Mouse (Mus musculus) midbrain, embryonic 11.5 days (tissue): ENCODE data around the gene 4931408C20Rik. TPM values are rescaled to one million over a fixed set of nuclear protein-coding genes. Genes with fewer than 3 reads are reported as not detected.
A peak's percentile ranks its signal among the peaks of the same experiment; 100 is the strongest.

Source experiments
- ATAC-seq: fragments of 200-750 bp; cut with Nextera tagmentation; 2 replicates; pipeline ENCODE4 v1.8.0; 2017; ENCODE audit warnings: moderate TSS enrichment, moderate library complexity; ENCODE audit not compliant: low FRiP score
- DNase-seq: peaks from one replicate; pipeline ENCODE4 v3.0.0; 2015; ENCODE audit warnings: low spot score; ENCODE audit errors: missing footprints
- H3K27ac ChIP-seq: fragments of 300-500 bp; sonication (generic); 2 replicates; pipeline ENCODE4 v1.5.1; 2014; ENCODE audit warnings: low read depth, low read length
- H3K27me3 ChIP-seq: fragments of 300-500 bp; sonication (generic); 2 replicates; pipeline ENCODE4 v1.6.1; 2014; ENCODE audit warnings: mild to moderate bottlenecking, low read length, moderate library complexity, mixed read lengths; ENCODE audit not compliant: control insufficient read depth, insufficient read depth
- H3K36me3 ChIP-seq: fragments of 300-500 bp; sonication (generic); 2 replicates; pipeline ENCODE4 v1.6.1; 2014; ENCODE audit warnings: mild to moderate bottlenecking, low read length, moderate library complexity, mixed read lengths; ENCODE audit not compliant: control insufficient read depth, insufficient read depth
- H3K4me1 ChIP-seq: fragments of 300-500 bp; sonication (generic); 2 replicates; pipeline ENCODE4 v1.6.1; 2014; ENCODE audit warnings: low read length; ENCODE audit not compliant: control insufficient read depth, insufficient read depth
- H3K4me2 ChIP-seq: fragments of 300-500 bp; sonication (generic); 2 replicates; pipeline ENCODE4 v1.6.1; 2014; ENCODE audit warnings: mild to moderate bottlenecking, moderate library complexity
- H3K4me3 ChIP-seq: fragments of 300-500 bp; sonication (generic); 2 replicates; pipeline ENCODE4 v1.5.1; 2014; ENCODE audit warnings: low read depth, low read length
- H3K9ac ChIP-seq: fragments of 300-500 bp; sonication (generic); 2 replicates; pipeline ENCODE4 v1.6.1; 2014; ENCODE audit warnings: low read length
- H3K9me3 ChIP-seq: fragments of 300-500 bp; sonication (generic); 2 replicates; pipeline ENCODE4 v1.6.1; 2016; ENCODE audit warnings: low read length; ENCODE audit not compliant: control insufficient read depth
- WGBS: fragments of 180-500 bp; shearing (Covaris S2); extraction: QIAGEN DNeasy Blood & Tissue Kit; methylation state at CpG from one replicate; pipeline ENCODE4 v1.1.7; 2014; 5-methylcytosine and 5-hydroxymethylcytosine counted together
- polyA plus RNA-seq: library from polyadenylated mRNA; unstranded; fragments of >200 nt; fragmentation: Nextera tagmentation; extraction: Ambion mirVana; gene quantifications from 2 replicates; pipeline ENCODE4 v1.2.1, GENCODE M21; 2014

4931408C20Rik gene
- polyA plus RNA-seq: not detected in 2 replicates

- DNase-seq: peak; percentile 86
- Histone ChIP-seq H3K9ac (no peak within 1 kb of the TSS), H3K36me3 (no peaks in the 10 kb centered on the region), H3K27me3 (no peaks in the 10 kb centered on the region), H3K9me3 (no peaks in the 10 kb centered on the region), H3K27ac (no peak within 1 kb of the TSS), H3K4me1 (no peaks in the 10 kb centered on the region), H3K4me3 (no peak within 1 kb of the TSS), H3K4me2 (no peak within 1 kb of the TSS)
- WGBS: 41% methylated on average over 1 of the region's 1 CpGs
- peak; percentile 89 for ATAC-seq
These were observed at the start of gene 4931408C20Rik for GRCm38 (mm10) chr1:26686842-26687760. TSS of gene 4931408C20Rik (minus strand) at chr1:26687460.

GRCm38 (mm10) chr1:26687926-26688325 is 666 bp upstream of the 4931408C20Rik start:
- Histone ChIP-seq H3K36me3 (no peaks in the 10 kb centered on the region), H3K27ac (no peak overlapping the region), H3K9ac (no peak overlapping the region), H3K4me2 (no peak overlapping the region), H3K4me3 (no peak overlapping the region), H3K4me1 (no peaks in the 10 kb centered on the region), H3K9me3 (no peaks in the 10 kb centered on the region), H3K27me3 (no peaks in the 10 kb centered on the region)
- WGBS: 75% methylated on average over 1 of the region's 1 CpGs
- ATAC-seq (peak; percentile 83), DNase-seq (peak; percentile 84)

- ATAC-seq (peak; percentile 38), DNase-seq (peak; percentile 84)
- Histone ChIP-seq H3K9me3 (no peaks in the 10 kb centered on the region), H3K9ac (no peak overlapping the region), H3K4me3 (no peak overlapping the region), H3K4me2 (no peak overlapping the region), H3K27ac (no peak overlapping the region), H3K27me3 (no peaks in the 10 kb centered on the region), H3K4me1 (no peaks in the 10 kb centered on the region), H3K36me3 (no peaks in the 10 kb centered on the region)
These were observed 1.1 kb downstream of the 4931408C20Rik start for GRCm38 (mm10) chr1:26685952-26686693.

GRCm38 (mm10) chr1:26685383-26685782 is 1.9 kb downstream of the 4931408C20Rik start:
- H3K36me3 ChIP-seq: no peaks in the 10 kb centered on the region
- 85% methylated on average over 3 of the region's 3 CpGs for WGBS
- H3K4me2 ChIP-seq: no peak overlapping the region
- no peak for ATAC-seq
- no peaks in the 10 kb centered on the region for H3K27me3 ChIP-seq
- DNase-seq: no peak
- H3K9me3 ChIP-seq: no peaks in the 10 kb centered on the region
- H3K4me3 ChIP-seq: no peak overlapping the region
- H3K27ac ChIP-seq: no peak overlapping the region
- no peaks in the 10 kb centered on the region for H3K4me1 ChIP-seq
- no peak overlapping the region for H3K9ac ChIP-seq

GRCm38 (mm10) chr1:26649704-26650388 is 37.4 kb downstream of the 4931408C20Rik start:
- Histone ChIP-seq H3K27me3 (no peaks in the 10 kb centered on the region), H3K4me1 (no peaks in the 10 kb centered on the region), H3K36me3 (no peaks in the 10 kb centered on the region), H3K4me3 (no peak overlapping the region), H3K9ac (no peak overlapping the region), H3K4me2 (no peak overlapping the region), H3K27ac (no peak overlapping the region), H3K9me3 (no peaks in the 10 kb centered on the region)
- 28% methylated on average over 1 of the region's 1 CpGs for WGBS
- DNase-seq (no peak), ATAC-seq (peak; percentile 50)

- no peak overlapping the region for H3K4me2 ChIP-seq
- no peaks in the 10 kb centered on the region for H3K36me3 ChIP-seq
- ATAC-seq: no peak
- H3K9ac ChIP-seq: no peak overlapping the region
- DNase-seq: no peak
- 92% methylated on average over 5 of the region's 5 CpGs for WGBS
- H3K4me3 ChIP-seq: no peak overlapping the region
- no peaks in the 10 kb centered on the region for H3K27me3 ChIP-seq
- no peaks in the 10 kb centered on the region for H3K4me1 ChIP-seq
- H3K9me3 ChIP-seq: no peaks in the 10 kb centered on the region
- H3K27ac ChIP-seq: no peak overlapping the region
These were observed 51.2 kb downstream of the 4931408C20Rik start for GRCm38 (mm10) chr1:26636051-26636450.
